Mouse (Mus musculus) B cell, adult 2 months (primary cell): ENCODE measurements at regions not wholly inside any gene's neighbourhood (a gene's known extent, or its start where the extent isn't known, plus 50 kb on each side); places are given as distances from the start of the nearest gene placed in this dataset.

Source experiments
- DNase-seq, 2 experiments: peaks; one replicate each; pipeline ENCODE4 v3.0.0; 2022

DNA sequence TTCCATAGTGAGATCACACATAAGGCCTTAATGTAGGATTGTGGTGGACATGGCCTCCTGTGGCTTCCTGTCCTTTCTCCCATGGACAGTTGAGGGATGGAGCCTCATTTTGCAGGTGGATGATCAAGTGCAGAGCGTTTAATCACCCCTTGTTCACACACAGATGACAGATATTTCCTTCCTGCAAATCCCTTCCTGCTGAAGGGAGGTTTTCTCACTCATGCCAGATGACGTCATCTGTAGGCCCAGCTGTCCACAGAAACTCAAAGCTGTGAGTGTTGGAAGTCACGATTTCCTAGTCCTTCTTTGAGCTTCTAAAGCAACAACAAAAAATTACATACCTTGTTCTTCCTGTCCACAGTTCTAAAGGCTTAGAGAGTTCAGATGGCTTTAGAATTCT lies 1935.3 kb upstream of the Lrrc6 start:
- DNase-seq, result no peak

- no peak for DNase-seq
Measured at GRCm38 (mm10) chr15:68431251-68431650, 1930.5 kb upstream of the Lrrc6 start.

- no peak for DNase-seq
Measured at GRCm38 (mm10) chr15:68430486-68430885, 1929.8 kb upstream of the Lrrc6 start.

- peak; percentile 26 to 36 for DNase-seq
Measured at GRCm38 (mm10) chr15:68428444-68429228, 1927.9 kb upstream of the Lrrc6 start.

DNA sequence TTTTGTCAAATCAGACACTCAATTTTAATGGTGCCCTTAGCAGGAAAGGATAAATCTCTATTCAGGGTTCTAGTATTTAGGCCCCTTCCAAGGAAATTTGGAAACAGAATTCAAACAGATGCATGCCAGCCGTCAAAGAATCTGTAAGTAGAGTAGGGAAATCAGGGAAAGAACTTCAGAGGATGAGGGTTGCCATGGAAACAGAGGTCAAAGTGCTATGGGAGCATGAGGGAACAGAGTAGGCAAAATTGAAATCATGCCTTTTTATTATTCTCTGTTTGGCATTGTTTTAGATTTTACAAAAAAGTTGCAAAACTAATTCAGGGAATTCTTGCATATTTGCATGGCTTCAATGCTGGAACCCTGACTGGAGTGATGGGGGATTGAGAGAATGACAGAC lies 1916.4 kb upstream of the Lrrc6 start:
- no peak for DNase-seq

- DNase-seq, result peak; percentile 32 to 36
Measured at GRCm38 (mm10) chr15:68415401-68415925, 1914.8 kb upstream of the Lrrc6 start.

GRCm38 (mm10) chr15:68414047-68414446 lies 1913.3 kb upstream of the Lrrc6 start:
- no peak for DNase-seq

GRCm38 (mm10) chr15:68412697-68413096 lies 1912.0 kb upstream of the Lrrc6 start:
- no peak for DNase-seq

- no peak for DNase-seq
Measured at GRCm38 (mm10) chr15:68412156-68412555, 1911.4 kb upstream of the Lrrc6 start.

GRCm38 (mm10) chr15:68403554-68404070 lies 1902.9 kb upstream of the Lrrc6 start:
- no peak for DNase-seq

DNA sequence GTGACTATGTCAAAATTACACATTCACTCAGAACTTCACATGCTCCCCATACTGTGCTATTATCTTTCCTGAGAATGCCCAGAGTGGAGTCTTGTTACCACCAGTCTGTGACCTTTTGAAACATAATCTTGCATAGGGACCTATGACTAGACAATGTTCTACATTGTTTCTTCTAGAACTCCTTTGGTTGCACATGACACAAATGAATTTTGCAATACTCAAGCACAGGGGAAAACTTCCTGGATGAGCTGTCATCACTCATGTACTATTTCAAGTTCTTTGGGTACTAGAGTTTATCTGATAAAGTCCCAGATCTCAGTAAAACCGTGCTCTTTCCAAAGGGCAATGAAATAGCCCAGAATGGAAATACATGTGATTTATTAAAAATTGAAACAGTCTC lies 1901.0 kb upstream of the Lrrc6 start:
- no peak for DNase-seq

DNA sequence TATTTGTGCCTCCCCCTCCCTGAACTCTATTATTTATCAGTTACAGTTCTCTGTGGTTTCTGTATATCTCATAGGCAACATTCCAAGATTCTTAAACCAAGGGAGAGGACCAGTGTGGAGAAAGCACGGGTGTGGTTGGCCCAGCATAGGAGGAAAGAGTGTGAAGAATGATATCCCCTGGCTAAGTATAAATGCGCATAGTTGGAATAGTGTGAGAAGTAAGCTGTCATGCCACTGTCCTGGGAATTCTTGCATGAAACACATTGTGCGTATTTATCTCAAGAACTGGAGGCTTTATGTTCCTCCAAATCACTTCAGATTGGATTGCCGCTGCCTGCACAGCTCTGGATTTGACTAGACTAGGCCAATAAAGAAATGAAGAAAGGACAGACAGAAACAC lies 1900.3 kb upstream of the Lrrc6 start:
- no peak for DNase-seq

- DNase-seq, result no peak
Measured at GRCm38 (mm10) chr15:68396566-68396965, 1895.9 kb upstream of the Lrrc6 start.

GRCm38 (mm10) chr15:68394749-68395148 lies 1894.0 kb upstream of the Lrrc6 start:
- peak; percentile 39 to 48 for DNase-seq

DNA sequence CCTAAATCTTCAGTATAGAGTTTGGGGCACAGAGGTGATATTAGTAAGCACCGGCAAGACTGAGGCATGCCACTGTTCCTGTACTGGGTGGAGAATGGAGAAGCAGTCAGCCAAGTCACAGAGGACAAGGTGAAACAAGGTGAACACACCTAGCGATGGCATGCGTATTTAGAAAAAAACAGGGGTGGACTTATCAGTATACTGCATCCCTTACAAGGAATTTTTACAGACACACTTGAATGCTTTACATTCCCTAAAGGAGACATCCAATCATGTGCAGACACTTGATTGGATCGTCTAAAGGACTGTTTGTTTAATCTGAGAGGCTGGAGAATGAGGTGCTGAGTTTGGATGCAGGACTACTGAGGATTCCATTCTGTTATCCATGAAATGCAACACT lies 1893.4 kb upstream of the Lrrc6 start:
- DNase-seq, result no peak

GRCm38 (mm10) chr15:68391737-68392136 lies 1891.0 kb upstream of the Lrrc6 start:
- no peak for DNase-seq

DNA sequence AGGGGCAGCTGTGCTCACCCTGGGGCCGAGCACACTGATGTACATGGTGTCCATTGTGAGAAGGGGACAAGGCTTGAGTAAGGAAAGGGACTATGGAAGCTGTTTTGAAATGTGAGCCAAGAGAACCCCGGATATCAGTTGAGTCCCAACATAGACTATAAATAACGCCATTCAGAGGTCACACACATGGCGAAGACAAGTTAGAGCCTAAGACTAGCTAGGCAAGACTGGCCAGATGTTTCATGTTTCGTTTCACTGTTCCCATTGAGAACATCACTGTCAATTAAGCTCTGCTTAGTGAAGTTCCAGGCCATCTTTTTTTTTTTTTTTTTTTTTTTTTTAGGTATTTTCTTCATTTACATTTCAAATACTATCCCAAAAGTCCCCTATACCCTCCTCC lies 1889.1 kb upstream of the Lrrc6 start:
- DNase-seq, result no peak

GRCm38 (mm10) chr15:68387349-68388065 lies 1886.8 kb upstream of the Lrrc6 start:
- DNase-seq, result no peak

DNA sequence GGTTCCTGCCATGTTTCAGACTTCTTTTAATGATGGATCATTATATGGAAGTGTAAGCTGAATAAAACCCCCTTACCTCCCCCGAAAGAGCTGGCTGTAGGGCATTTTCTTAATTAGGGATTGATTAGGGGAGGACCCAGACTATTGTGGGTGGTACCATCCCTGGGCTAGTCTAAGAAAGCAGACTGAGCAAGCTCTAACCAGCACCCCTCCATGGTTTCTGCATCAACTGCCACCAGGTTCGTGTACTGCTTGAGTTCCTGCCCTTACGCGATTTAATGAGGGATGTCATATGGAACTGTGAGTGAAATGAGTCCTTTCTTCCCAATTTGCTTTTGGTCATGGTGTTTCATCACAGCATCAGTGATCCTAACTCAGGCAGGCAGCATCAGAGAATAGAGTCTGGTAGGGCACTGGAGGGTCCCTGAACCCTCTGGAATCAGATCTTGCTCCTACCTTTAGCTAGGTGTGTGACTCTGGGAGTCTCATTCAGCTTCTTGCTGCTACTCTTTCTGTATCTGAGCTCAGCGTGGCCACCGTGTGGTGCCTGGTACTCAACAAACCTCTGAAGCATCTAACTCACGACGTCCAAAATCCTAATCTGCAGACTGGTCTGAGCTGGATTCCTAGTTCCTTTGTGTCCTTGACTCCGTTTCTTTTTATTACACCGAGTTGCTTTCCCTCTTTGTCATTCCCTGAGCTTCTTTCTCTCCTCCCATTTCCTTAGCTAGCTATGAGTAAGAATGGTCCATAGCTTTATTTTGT lies 1884.0 kb upstream of the Lrrc6 start:
- no peak for DNase-seq

- DNase-seq, result no peak
Measured at GRCm38 (mm10) chr15:68375166-68375565, 1874.5 kb upstream of the Lrrc6 start.

DNA sequence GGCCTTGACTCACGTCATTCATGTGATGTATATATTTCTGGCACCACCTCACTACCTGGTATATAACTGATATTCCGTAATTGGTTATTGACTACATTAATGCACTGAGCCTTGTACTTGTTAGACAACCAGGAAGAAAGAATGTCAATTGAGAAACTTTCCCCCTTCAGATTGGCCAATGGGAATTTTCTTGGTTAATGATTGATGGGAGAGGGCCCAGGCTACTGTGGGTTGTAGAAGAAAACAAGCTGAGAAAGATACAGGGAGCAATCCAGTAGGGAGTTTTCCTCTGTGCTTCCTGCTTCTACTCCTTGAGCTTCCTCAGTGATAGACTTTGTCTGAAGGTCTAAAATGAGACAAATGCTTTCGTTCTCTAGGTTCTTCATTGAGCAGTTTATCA lies 1866.1 kb upstream of the Lrrc6 start:
- no peak for DNase-seq

- peak; percentile 99 for DNase-seq
Measured at GRCm38 (mm10) chr15:68363058-68363735, 1862.5 kb upstream of the Lrrc6 start.
